23 mouse cellular contexts compared by ENCODE assay signal in genomic region chr2:178854012-178854411, GRCm38 (mm10).
"Had no signal": no experiment of that assay in that cellular context is flagged by ENCODE, and none has a peak within 500 bp of the region (broad histone marks: within the 10 kb centered on the region; RNA-seq: fewer than 3 reads in every experiment).

No protein-coding gene starts in this region.

- H3K9me3 ChIP-seq: heart, embryonic 10.5 days; heart, embryonic 12.5 days; intestine, embryonic 15.5 days; liver, embryonic 13.5 days; liver, embryonic 15.5 days had no signal

- H3K27me3 ChIP-seq: heart, embryonic 12.5 days; intestine, embryonic 15.5 days; liver, embryonic 13.5 days; liver, embryonic 15.5 days had no signal

- ATAC-seq: hindbrain, embryonic 16.5 days; inflammation-experienced regulatory T-cells, adult 6 months; intestine, embryonic 15.5 days; intestine, postnatal 0 days had no signal

- H3K9ac ChIP-seq: heart, embryonic 12.5 days; intestine, embryonic 15.5 days; liver, embryonic 13.5 days; liver, embryonic 15.5 days had no signal

- H3K36me3 ChIP-seq: heart, embryonic 10.5 days; heart, embryonic 12.5 days; intestine, embryonic 15.5 days; liver, embryonic 13.5 days; liver, embryonic 15.5 days had no signal

- H3K4me1 ChIP-seq: heart, embryonic 12.5 days; intestine, embryonic 15.5 days; liver, embryonic 13.5 days; liver, embryonic 15.5 days had no signal

- DNase-seq: gastrocnemius, adult 2 months; gastrocnemius, postnatal 14 days; gastrocnemius, postnatal 36 days; heart, adult 18-20 months; heart, postnatal 10 days; heart, postnatal 4 days; kidney, adult 18-20 months; kidney, adult 8-10 months; kidney, postnatal 10 days; kidney, postnatal 25 days; kidney, postnatal 4 days; liver; liver, embryonic 13.5 days had no signal

- H3K4me3 ChIP-seq: gastrocnemius, adult 2 months; heart, embryonic 10.5 days; heart, embryonic 12.5 days; intestine, embryonic 15.5 days; layer of hippocampus, adult 2 months; left cerebral cortex, adult 2 months; liver, embryonic 13.5 days; liver, embryonic 15.5 days had no signal

- H3K27ac ChIP-seq: gastrocnemius, adult 2 months; heart, embryonic 10.5 days; intestine, embryonic 15.5 days; layer of hippocampus, adult 2 months; left cerebral cortex, adult 2 months; liver, embryonic 13.5 days; liver, embryonic 15.5 days had no signal

- H3K4me2 ChIP-seq: heart, embryonic 12.5 days; intestine, embryonic 15.5 days; liver, embryonic 11.5 days; liver, embryonic 13.5 days; liver, embryonic 15.5 days had no signal
